Mouse (Mus musculus) stomach, embryonic 15.5 days (tissue): ENCODE data around the gene Zfp324. TPM values are rescaled to one million over a fixed set of nuclear protein-coding genes. Genes with fewer than 3 reads are reported as not detected.
A peak's percentile ranks its signal among the peaks of the same experiment; 100 is the strongest.

Source experiments
- ATAC-seq: fragments of 200-750 bp; cut with Nextera tagmentation; 2 replicates; pipeline ENCODE4 v1.8.0; 2017; ENCODE audit warnings: low read depth, moderate number of reproducible peaks, moderate TSS enrichment; ENCODE audit not compliant: insufficient read depth, low FRiP score
- H3K27ac ChIP-seq: fragments of 300-500 bp; sonication (generic); 2 replicates; pipeline ENCODE4 v1.5.1; 2015; ENCODE audit warnings: mild to moderate bottlenecking, inconsistent platforms
- H3K27me3 ChIP-seq: fragments of 300-500 bp; sonication (generic); replicated peaks from 2 replicates; pipeline ENCODE4 v1.6.1; 2015; ENCODE audit warnings: inconsistent platforms
- H3K36me3 ChIP-seq: fragments of 300-500 bp; sonication (generic); 2 replicates; pipeline ENCODE4 v1.6.1; 2015; ENCODE audit warnings: inconsistent platforms
- H3K4me1 ChIP-seq: fragments of 300-500 bp; sonication (generic); 2 replicates; pipeline ENCODE4 v1.6.1; 2015; ENCODE audit warnings: inconsistent platforms
- H3K4me2 ChIP-seq: fragments of 300-500 bp; sonication (generic); 2 replicates; pipeline ENCODE4 v1.6.1; 2015; ENCODE audit warnings: mild to moderate bottlenecking, inconsistent platforms
- H3K4me3 ChIP-seq: fragments of 300-500 bp; sonication (generic); replicated peaks from 2 replicates; pipeline ENCODE4 v1.5.1; 2015; ENCODE audit warnings: inconsistent platforms
- H3K9ac ChIP-seq: fragments of 300-500 bp; sonication (generic); 2 replicates; pipeline ENCODE4 v1.6.1; 2015; ENCODE audit warnings: inconsistent platforms
- H3K9me3 ChIP-seq: fragments of 300-500 bp; sonication (generic); 2 replicates; pipeline ENCODE4 v1.6.1; 2016; ENCODE audit warnings: inconsistent platforms
- WGBS: fragments of 180-500 bp; shearing (Covaris S2); methylation state at CpG from one replicate; pipeline ENCODE4 v1.1.7; 2015; 5-methylcytosine and 5-hydroxymethylcytosine counted together
- polyA plus RNA-seq: library from polyadenylated mRNA; unstranded; fragments of >200 nt; fragmentation: Nextera tagmentation; extraction: Ambion mirVana; gene quantifications from 2 replicates; pipeline ENCODE4 v1.2.1, GENCODE M21; 2015

The Zfp324 gene
- polyA plus RNA-seq, 1 experiment from 2014 or later = 8.9 TPM

DNA sequence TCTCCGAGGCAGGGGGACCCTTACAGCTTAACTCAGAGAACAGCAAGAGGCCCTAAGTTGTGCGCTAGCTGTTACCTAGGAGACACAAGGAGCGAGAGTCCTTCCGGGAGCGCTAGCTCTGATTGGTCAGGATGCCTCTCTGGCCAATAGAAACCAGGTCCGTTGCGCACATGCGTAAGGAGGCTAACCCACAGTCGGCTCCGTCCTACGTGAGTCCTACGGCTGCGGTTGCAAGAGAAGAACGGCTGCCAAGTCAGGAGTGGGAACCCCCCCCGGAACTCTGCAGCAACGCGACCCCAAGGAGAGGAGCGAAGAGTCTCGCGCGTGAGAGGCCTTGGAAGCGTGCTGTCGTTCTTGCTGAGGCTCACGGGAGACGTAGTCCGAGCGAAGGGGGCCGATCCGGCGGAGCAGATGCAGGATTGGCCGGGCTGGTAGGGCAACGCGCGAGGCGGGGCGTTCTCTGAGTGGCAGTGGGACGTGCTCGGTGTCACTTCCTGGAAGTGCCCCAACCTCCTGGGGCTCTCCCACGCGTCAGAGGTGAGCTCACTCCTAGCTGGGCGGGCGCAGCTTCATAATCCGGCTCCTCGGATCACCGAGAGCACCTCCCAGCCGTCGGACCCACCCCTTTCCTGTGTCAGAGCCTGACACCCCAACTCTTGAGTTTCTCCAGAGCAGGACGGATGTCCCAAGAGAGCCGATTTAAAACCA, 12.2 kb downstream of the Zfp324 start, which contains the start of gene Zfp446:
Gene Zfp446, plus strand, starts transcription at position 167 of the 708 bp plus-strand sequence.
- Histone ChIP-seq H3K27ac (peak within 1 kb of the TSS; percentile 96), H3K9me3 (no peaks in the 10 kb centered on the region), H3K4me2 (peak within 1 kb of the TSS; percentile 86), H3K4me1 (peaks cover 16% of the 10 kb centered on the region), H3K4me3 (peak within 1 kb of the TSS; percentile 78), H3K36me3 (0 out of 2 replicates have a peak, but pooled peaks cover 6% of the 10 kb centered on the region), H3K27me3 (no peaks in the 10 kb centered on the region), H3K9ac (peak within 1 kb of the TSS; percentile 69)
- WGBS = under 1% methylated on average over 49 of the region's 49 CpGs
- ATAC-seq = peak; percentile 99

- Histone ChIP-seq H3K4me1 (peaks cover 16% of the 10 kb centered on the region), H3K36me3 (0 out of 2 replicates have a peak, but pooled peaks cover 3% of the 10 kb centered on the region), H3K27me3 (no peaks in the 10 kb centered on the region), H3K4me2 (peak overlapping the region; percentile 86; the same call in 1 of the 2 replicates), H3K4me3 (peak overlapping the region; percentile 78; the same call in 1 of the 2 replicates), H3K9ac (no peak overlapping the region; the same call in 1 of the 2 replicates), H3K27ac (no peak overlapping the region), H3K9me3 (no peaks in the 10 kb centered on the region)
- ATAC-seq = no peak
- 76% methylated on average over 18 of the region's 18 CpGs for WGBS
Observed at GRCm38 (mm10) chr7:12978931-12979722, 13.5 kb downstream of the Zfp324 start.

- ATAC-seq = no peak
- Histone ChIP-seq H3K9ac (no peak overlapping the region), H3K4me3 (no peak overlapping the region), H3K36me3 (0 out of 2 replicates have a peak, but pooled peaks cover 3% of the 10 kb centered on the region), H3K4me2 (no peak overlapping the region), H3K4me1 (peaks cover 16% of the 10 kb centered on the region), H3K27ac (no peak overlapping the region), H3K27me3 (no peaks in the 10 kb centered on the region), H3K9me3 (no peaks in the 10 kb centered on the region)
- 67% methylated on average over 6 of the region's 6 CpGs for WGBS
Observed at GRCm38 (mm10) chr7:12979776-12980175, 14.1 kb downstream of the Zfp324 start.

DNA sequence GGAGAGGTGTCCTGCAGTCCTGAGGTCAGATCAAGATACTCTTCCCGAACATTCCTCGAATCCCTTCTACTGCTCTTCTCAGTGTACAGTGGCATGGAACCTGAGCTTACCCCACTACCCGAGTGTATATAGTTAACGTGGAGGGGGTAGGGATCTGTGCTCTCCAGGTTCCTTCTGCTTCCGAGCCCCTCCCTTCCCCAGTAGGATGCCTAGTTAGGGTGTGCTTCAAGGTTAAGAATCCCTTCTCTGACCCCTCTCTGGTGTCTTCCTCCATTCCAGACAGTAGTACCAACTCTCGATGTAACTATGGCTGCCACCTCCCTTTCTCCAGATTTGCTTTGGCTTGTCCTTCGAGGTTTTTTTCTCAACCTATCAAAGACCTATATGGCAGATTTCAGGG, 14.7 kb downstream of the Zfp324 start:
- H3K27me3 ChIP-seq = no peaks in the 10 kb centered on the region
- no peak overlapping the region for H3K4me3 ChIP-seq
- no peak overlapping the region for H3K27ac ChIP-seq
- H3K4me1 ChIP-seq = peaks cover 16% of the 10 kb centered on the region
- WGBS = 86% methylated on average over 7 of the region's 7 CpGs
- H3K9ac ChIP-seq = no peak overlapping the region
- H3K4me2 ChIP-seq = no peak overlapping the region
- H3K9me3 ChIP-seq = no peaks in the 10 kb centered on the region
- 0 out of 2 replicates have a peak, but pooled peaks cover 3% of the 10 kb centered on the region for H3K36me3 ChIP-seq
- no peak for ATAC-seq

DNA sequence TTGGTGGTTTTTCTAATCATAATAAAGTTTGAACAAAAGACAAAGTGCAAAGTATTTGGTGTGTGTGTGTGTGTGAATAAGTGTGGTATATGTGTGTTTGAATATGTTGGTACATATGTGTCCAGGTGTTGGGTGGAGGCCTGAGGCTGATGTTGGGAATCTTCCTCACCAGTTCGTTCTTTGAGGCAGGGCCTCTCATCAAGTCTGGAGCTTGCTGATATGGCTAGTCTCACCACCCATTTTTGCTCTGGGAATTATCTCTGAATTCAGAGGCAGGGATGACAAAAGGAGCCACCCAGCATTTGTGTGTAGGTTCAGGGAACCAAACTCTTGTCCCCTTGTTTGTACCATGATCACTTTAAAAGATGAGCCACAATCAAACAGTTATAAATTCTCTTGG, 20.1 kb downstream of the Zfp324 start:
- H3K27me3 ChIP-seq = no peaks in the 10 kb centered on the region
- H3K27ac ChIP-seq = no peak overlapping the region
- H3K4me2 ChIP-seq = no peak overlapping the region
- H3K4me1 ChIP-seq = no peaks in the 10 kb centered on the region
- H3K4me3 ChIP-seq = no peak overlapping the region
- no peak overlapping the region for H3K9ac ChIP-seq
- no peak for ATAC-seq
- no peaks in the 10 kb centered on the region for H3K9me3 ChIP-seq
- 0 out of 2 replicates have a peak, but pooled peaks cover 3% of the 10 kb centered on the region for H3K36me3 ChIP-seq
- WGBS = 80% methylated on average over 1 of the region's 1 CpGs

DNA sequence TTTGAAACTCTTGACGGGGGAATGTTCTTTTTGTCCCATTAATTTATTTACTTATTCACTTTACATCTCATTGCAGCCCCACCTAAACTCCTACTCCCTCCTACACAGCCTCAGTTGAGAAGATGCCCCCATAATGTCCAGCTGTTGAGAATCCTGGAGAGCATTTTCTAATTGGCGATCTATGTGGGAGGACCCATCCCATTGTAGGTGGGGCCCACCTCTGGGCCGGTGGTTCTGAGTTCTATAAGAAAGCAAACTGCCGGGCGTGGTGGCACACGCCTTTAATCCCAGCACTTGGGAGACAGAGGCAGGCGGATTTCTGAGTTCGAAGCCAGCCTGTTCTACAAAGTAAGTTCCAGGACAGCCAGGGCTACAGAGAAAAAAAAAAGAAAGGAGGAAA, 21.3 kb downstream of the Zfp324 start:
- no peaks in the 10 kb centered on the region for H3K27me3 ChIP-seq

DNA sequence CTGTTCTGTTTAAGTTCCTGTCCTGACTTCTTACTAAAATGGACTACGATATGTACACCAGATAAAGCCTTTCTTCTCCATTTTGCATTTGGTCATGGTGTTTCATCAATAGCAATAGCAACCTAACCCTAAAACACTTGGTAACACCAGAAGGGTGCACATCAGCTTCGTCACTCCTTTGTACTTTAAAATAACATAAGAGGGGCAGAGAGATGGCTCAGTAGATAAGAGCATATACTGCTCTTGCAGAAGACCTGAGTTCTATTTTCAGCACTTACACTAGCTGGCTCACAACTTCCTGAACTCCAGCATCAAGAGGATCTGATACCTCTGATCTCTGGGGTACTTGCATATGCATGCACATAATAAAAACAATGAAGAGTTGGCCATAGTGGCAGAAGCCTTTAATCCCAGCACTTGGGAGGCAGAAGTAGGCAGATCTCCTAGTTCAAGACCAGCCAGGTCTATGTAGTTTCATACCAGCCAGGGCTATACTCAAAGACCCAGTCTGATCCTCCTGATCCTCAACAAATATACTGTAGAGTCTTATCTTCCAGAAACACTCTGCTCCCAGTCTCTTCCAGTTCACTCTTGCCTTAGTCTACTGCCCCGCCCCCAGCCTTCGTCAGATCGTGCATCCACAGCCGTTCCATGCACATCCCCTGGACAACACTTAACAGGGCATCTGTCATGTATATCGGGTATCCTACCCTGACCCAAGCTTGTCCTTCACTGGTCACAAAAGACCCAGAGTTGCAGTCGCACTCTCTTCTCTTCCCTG, 22.0 kb downstream of the Zfp324 start:
- Histone ChIP-seq H3K4me1 (no peaks in the 10 kb centered on the region), H3K27ac (no peak overlapping the region), H3K36me3 (no peaks in the 10 kb centered on the region), H3K27me3 (no peaks in the 10 kb centered on the region), H3K4me2 (no peak overlapping the region), H3K9ac (no peak overlapping the region), H3K9me3 (no peaks in the 10 kb centered on the region), H3K4me3 (no peak overlapping the region)
- peak; percentile 75 for ATAC-seq
- 78% methylated on average over 8 of the region's 8 CpGs for WGBS

More for the DNA sequence above, 21.3 kb downstream of the Zfp324 start:
- no peak overlapping the region for H3K4me3 ChIP-seq
- no peaks in the 10 kb centered on the region for H3K9me3 ChIP-seq
- no peak overlapping the region for H3K9ac ChIP-seq
- no peak for ATAC-seq
- 83% methylated on average over 8 of the region's 8 CpGs for WGBS
- no peak overlapping the region for H3K27ac ChIP-seq
- H3K36me3 ChIP-seq = no peaks in the 10 kb centered on the region
- no peak overlapping the region for H3K4me2 ChIP-seq
- no peaks in the 10 kb centered on the region for H3K4me1 ChIP-seq

DNA sequence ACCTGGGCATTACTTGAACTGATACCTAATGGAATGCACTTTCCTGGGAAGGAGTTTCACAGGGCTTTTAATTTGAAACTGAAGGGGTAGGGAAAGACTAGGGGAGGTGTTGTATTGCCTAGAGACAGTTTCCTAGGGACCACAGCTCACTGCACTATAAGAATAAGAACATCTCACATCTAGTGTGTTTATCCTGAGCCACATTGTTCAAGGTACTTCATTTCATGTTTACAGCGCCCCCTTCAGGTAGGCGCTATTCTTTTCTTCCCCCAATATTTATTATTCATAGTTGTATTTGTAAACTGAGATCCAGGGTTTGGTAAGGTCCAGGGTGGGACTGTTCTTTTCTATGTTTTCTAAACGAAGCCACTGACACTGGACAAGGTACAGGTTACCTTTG, 26.6 kb downstream of the Zfp324 start:
- no peaks in the 10 kb centered on the region for H3K27me3 ChIP-seq
- no peaks in the 10 kb centered on the region for H3K4me1 ChIP-seq

DNA sequence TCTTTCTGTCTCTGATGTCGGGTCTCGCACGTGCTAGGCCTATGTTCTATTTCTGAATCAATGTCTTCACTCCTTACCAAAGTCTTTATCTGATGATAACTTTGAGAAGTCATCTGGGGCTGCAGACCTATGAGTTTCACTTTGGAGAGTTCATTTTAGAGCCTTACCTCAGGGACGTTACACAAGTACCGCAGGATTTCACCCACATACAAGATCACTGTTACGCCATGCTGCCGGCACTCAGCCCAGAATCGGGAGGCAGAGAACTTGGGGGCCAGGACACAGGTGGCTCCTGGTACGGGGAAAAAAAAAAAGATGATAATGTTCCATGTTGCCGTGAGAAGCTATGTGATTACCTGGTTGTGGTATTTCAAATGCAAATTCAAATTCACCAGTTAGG, 27.5 kb downstream of the Zfp324 start:
- no peak for ATAC-seq
- 83% methylated on average over 10 of the region's 10 CpGs for WGBS

More for the DNA sequence above, 26.6 kb downstream of the Zfp324 start:
- no peaks in the 10 kb centered on the region for H3K9me3 ChIP-seq
- H3K4me3 ChIP-seq = no peak overlapping the region
- no peak overlapping the region for H3K4me2 ChIP-seq
- H3K36me3 ChIP-seq = no peaks in the 10 kb centered on the region
- no peak overlapping the region for H3K27ac ChIP-seq
- WGBS = 6% methylated on average over 3 of the region's 3 CpGs
- H3K9ac ChIP-seq = no peak overlapping the region
- no peak for ATAC-seq

GRCm38 (mm10) chr7:12995862-12996261, 30.2 kb downstream of the Zfp324 start:
- no peaks in the 10 kb centered on the region for H3K9me3 ChIP-seq
- no peaks in the 10 kb centered on the region for H3K27me3 ChIP-seq
- no peaks in the 10 kb centered on the region for H3K36me3 ChIP-seq
- H3K4me3 ChIP-seq = no peak overlapping the region
- no peaks in the 10 kb centered on the region for H3K4me1 ChIP-seq
- no peak overlapping the region for H3K27ac ChIP-seq
- H3K9ac ChIP-seq = no peak overlapping the region
- H3K4me2 ChIP-seq = no peak overlapping the region
- no peak for ATAC-seq

More for the DNA sequence above, 27.5 kb downstream of the Zfp324 start:
- Histone ChIP-seq H3K9me3 (no peaks in the 10 kb centered on the region), H3K9ac (no peak overlapping the region), H3K4me2 (no peak overlapping the region), H3K4me1 (no peaks in the 10 kb centered on the region), H3K4me3 (no peak overlapping the region), H3K27me3 (no peaks in the 10 kb centered on the region), H3K36me3 (no peaks in the 10 kb centered on the region), H3K27ac (no peak overlapping the region)

DNA sequence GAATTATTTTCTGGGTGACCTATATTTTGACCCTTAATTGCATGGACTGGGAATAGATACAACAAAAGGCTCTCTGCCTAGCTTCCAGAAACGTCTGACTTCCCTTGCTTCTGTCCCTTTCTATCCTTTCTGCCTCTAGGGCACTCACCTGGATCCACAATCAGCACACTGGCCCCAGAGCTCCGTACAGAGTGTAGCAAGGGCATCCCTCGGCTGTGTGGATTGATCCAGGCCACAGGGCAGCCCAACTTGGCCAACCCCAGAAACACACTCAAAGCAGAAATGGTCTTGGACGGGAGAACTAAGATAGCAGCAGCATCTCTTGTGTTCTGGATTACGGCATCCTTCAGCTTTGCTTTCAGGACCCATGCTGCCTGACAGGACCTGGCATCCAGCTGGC, 31.6 kb downstream of the Zfp324 start:
- Histone ChIP-seq H3K4me2 (no peak overlapping the region), H3K36me3 (no peaks in the 10 kb centered on the region), H3K9me3 (no peaks in the 10 kb centered on the region), H3K9ac (no peak overlapping the region), H3K4me1 (no peaks in the 10 kb centered on the region), H3K27ac (no peak overlapping the region), H3K4me3 (no peak overlapping the region), H3K27me3 (no peaks in the 10 kb centered on the region)
- no peak for ATAC-seq
- WGBS = 57% methylated on average over 5 of the region's 5 CpGs
